Mouse (Mus musculus): ENCODE data around the gene Gm5773.
"Not testable (repeated sequence)": the region's sequence is repeated elsewhere in the genome, so short reads cannot be mapped to it uniquely, and the experiment has no call there.

The Gm5773 gene

GRCm38 (mm10) chr3:93772700-93773099, at the start of gene Gm5773:
TSS of gene Gm5773 (plus strand) at chr3:93773000.
- DNase-seq (ENCODE audit: low read depth, low spot score), result not testable (repeated sequence)

- DNase-seq (ENCODE audit: low read depth, low spot score), result not testable (repeated sequence)
These were observed 27.3 kb upstream of the Gm5773 start for GRCm38 (mm10) chr3:93745475-93745874.

GRCm38 (mm10) chr3:93754022-93754421, 18.8 kb upstream of the Gm5773 start:
- not testable (repeated sequence) for DNase-seq (ENCODE audit: low read depth, low spot score)

GRCm38 (mm10) chr3:93796098-93796497, 23.3 kb downstream of the Gm5773 start, which contains the start of gene Tdpoz4:
TSS of gene Tdpoz4 (plus strand) at chr3:93796398.
- DNase-seq (ENCODE audit: low read depth, low spot score), result not testable (repeated sequence)

- DNase-seq (ENCODE audit: low read depth, low spot score), result not testable (repeated sequence)
These were observed 40.5 kb downstream of the Gm5773 start for GRCm38 (mm10) chr3:93813341-93813740.
